9 mouse cellular contexts compared by ENCODE assay signal in genomic region chr5:100414474-100415196, GRCm38 (mm10). TPM values are rescaled to one million over a fixed set of nuclear protein-coding genes. Genes with fewer than 3 reads are reported as not detected.
DNase-seq lines count a peak whose midpoint lies in the region; ATAC-seq and TF ChIP-seq lines count a peak whose summit lies in the region.
"Had no signal": no experiment of that assay in that cellular context is flagged by ENCODE, and none has a peak within 500 bp of the region (broad histone marks: within the 10 kb centered on the region; RNA-seq: fewer than 3 reads in every experiment).

No protein-coding gene starts in this region.

- peaks cover 19% of the 10 kb centered on the region for H3K36me3 ChIP-seq in heart, embryonic 13.5 days
- peaks cover 47% of the 10 kb centered on the region for H3K36me3 ChIP-seq in G1E (replicated peaks)
- H3K36me3 ChIP-seq in hindbrain, embryonic 13.5 days = peaks cover 13% of the 10 kb centered on the region
- peaks cover 4% of the 10 kb centered on the region; the same call in 1 of the 2 replicates for H3K36me3 ChIP-seq in midbrain, embryonic 11.5 days (ENCODE audit: control insufficient read depth, insufficient read depth, low read length)

- no peaks in the 10 kb centered on the region for H3K9me3 ChIP-seq in heart, embryonic 13.5 days
- no peaks in the 10 kb centered on the region for H3K9me3 ChIP-seq in G1E (replicated peaks)
- no peaks in the 10 kb centered on the region for H3K9me3 ChIP-seq in hindbrain, embryonic 13.5 days
- no peaks in the 10 kb centered on the region for H3K9me3 ChIP-seq in midbrain, embryonic 11.5 days (ENCODE audit: control insufficient read depth, low read length)

- no peak for DNase-seq in heart, adult 11 months
- DNase-seq in G1E (ENCODE audit: low spot score) = no peak
- DNase-seq in midbrain, embryonic 11.5 days (ENCODE audit: low spot score, missing footprints) = no peak
- no peak for DNase-seq in thymus, postnatal 0 days (ENCODE audit: low spot score)
- no peak for DNase-seq in embryo, embryonic 11 days
- DNase-seq in layer of hippocampus, adult 11-12 months (ENCODE audit: low spot score) = no peak
- DNase-seq: cerebellum, adult 18-20 months had no signal

- peaks cover 42% of the 10 kb centered on the region for H3K4me1 ChIP-seq in heart, embryonic 13.5 days
- peaks cover 34% of the 10 kb centered on the region for H3K4me1 ChIP-seq in G1E (ENCODE audit: insufficient read depth, low read depth, low read length)
- H3K4me1 ChIP-seq in hindbrain, embryonic 13.5 days (replicated peaks) = peaks cover 25% of the 10 kb centered on the region
- H3K4me1 ChIP-seq in midbrain, embryonic 11.5 days (ENCODE audit: control insufficient read depth, insufficient read depth, low read length) = peaks cover 9% of the 10 kb centered on the region

- peak overlapping the region; percentile 87 for H3K4me3 ChIP-seq in heart, embryonic 13.5 days
- H3K4me3 ChIP-seq in G1E (ENCODE audit: low read depth, low read length) = peak overlapping the region; percentile 51; the same call in 1 of the 2 replicates
- peak overlapping the region; percentile 89 for H3K4me3 ChIP-seq in hindbrain, embryonic 13.5 days
- H3K4me3 ChIP-seq in midbrain, embryonic 11.5 days (ENCODE audit: low read depth, low read length) = no peak overlapping the region

- no peaks in the 10 kb centered on the region for H3K27me3 ChIP-seq in heart, embryonic 13.5 days (replicated peaks)
- H3K27me3 ChIP-seq in G1E (ENCODE audit: insufficient read depth, low read length) = no peaks in the 10 kb centered on the region
- H3K27me3 ChIP-seq in hindbrain, embryonic 13.5 days = no peaks in the 10 kb centered on the region
- no peaks in the 10 kb centered on the region for H3K27me3 ChIP-seq in midbrain, embryonic 11.5 days (ENCODE audit: control insufficient read depth, insufficient read depth, low read length)

- H3K9ac ChIP-seq in heart, embryonic 13.5 days = peak overlapping the region; percentile 93
- H3K9ac ChIP-seq in hindbrain, embryonic 13.5 days = 0 out of 2 replicates have a peak overlapping the region, but pooled peaks have one; percentile 21
- no peak overlapping the region for H3K9ac ChIP-seq in midbrain, embryonic 11.5 days (ENCODE audit: low read length)

- 24% methylated on average over 11 of the region's 11 CpGs for WGBS in heart, embryonic 13.5 days
- WGBS in hindbrain, embryonic 13.5 days = 78% methylated on average over 11 of the region's 11 CpGs
- 80% methylated on average over 11 of the region's 11 CpGs for WGBS in midbrain, embryonic 11.5 days

- TF ChIP-seq CTCF in G1E (IDR thresholded peaks at IDR 0.05; ENCODE audit: low read depth, low read length) = no peak

- peak overlapping the region; percentile 93 for H3K27ac ChIP-seq in heart, embryonic 13.5 days (replicated peaks)
- no peak overlapping the region for H3K27ac ChIP-seq in hindbrain, embryonic 13.5 days
- H3K27ac ChIP-seq in midbrain, embryonic 11.5 days (ENCODE audit: low read depth, low read length) = no peak overlapping the region

- no peak for ATAC-seq in heart, embryonic 13.5 days (ENCODE audit: extremely low read depth, insufficient number of reproducible peaks, low FRiP score, low TSS enrichment)
- no peak for ATAC-seq in G1E (ENCODE audit: extremely low read depth, insufficient number of reproducible peaks, low FRiP score, poor library complexity, severe bottlenecking)
- ATAC-seq in hindbrain, embryonic 13.5 days (ENCODE audit: low FRiP score) = no peak
- no peak for ATAC-seq in midbrain, embryonic 11.5 days (ENCODE audit: low FRiP score)

- H3K4me2 ChIP-seq in heart, embryonic 13.5 days = peak overlapping the region; percentile 73
- peak overlapping the region; percentile 73 for H3K4me2 ChIP-seq in hindbrain, embryonic 13.5 days
- peak overlapping the region; percentile 68 for H3K4me2 ChIP-seq in midbrain, embryonic 11.5 days

RNA-seq across cellular contexts. Expression of gene Sec31a, which starts 1.4 kb away (rescaled TPM):
- 137 and 146 TPM in 2 replicates for polyA plus RNA-seq in heart, embryonic 13.5 days (2015; fragmentation: Nextera tagmentation; extraction: Ambion mirVana)
- 173 and 224 TPM in 2 replicates for total RNA-seq in G1E (2014; fragmentation: Nextera tagmentation)
- total RNA-seq in G1E (2017) = 69.5 and 71.0 TPM in 2 replicates
- 132 and 146 TPM in 2 replicates for polyA plus RNA-seq in G1E (2012)
- polyA plus RNA-seq in hindbrain, embryonic 13.5 days (2015; fragmentation: Nextera tagmentation; extraction: Ambion mirVana) = 95.9 and 98.2 TPM in 2 replicates
- 92.2 and 100 TPM in 2 replicates for polyA plus RNA-seq in midbrain, embryonic 11.5 days (2014; fragmentation: Nextera tagmentation; extraction: Ambion mirVana)
- polyA plus RNA-seq in thymus, postnatal 0 days (2015; fragmentation: Nextera tagmentation; extraction: Ambion mirVana) = 75.0 and 79.4 TPM in 2 replicates
